ENCODE assay signal across 23 mouse cellular contexts in the genomic region with DNA sequence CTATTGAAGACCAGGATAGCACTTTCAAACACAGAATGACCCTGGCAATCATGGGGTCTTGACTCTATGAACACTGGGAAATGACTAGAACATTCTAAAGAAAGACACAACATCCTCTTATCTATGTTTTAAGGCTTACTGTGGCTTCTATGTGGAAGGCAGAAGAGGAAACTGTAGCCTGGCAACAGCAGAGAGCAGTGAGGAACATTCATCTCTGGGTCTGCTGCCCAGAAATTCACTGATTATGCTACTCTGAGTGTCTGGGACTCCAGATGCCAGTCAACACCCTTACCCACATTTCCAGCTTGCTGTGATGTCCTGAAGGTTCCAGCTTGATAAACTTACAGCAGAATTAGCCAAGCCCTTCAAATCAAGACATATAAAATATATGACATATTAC.
DNase-seq lines count a peak whose midpoint lies in the region; ATAC-seq and TF ChIP-seq lines count a peak whose summit lies in the region.
"Had no signal": no experiment of that assay in that cellular context is flagged by ENCODE, and none has a peak within 500 bp of the region (broad histone marks: within the 10 kb centered on the region; RNA-seq: fewer than 3 reads in every experiment).

No protein-coding gene starts in this region.

- no peaks in the 10 kb centered on the region for H3K27me3 ChIP-seq in forebrain, postnatal 0 days (ENCODE audit: insufficient read depth, low read length)
- H3K27me3 ChIP-seq in forebrain, embryonic 14.5 days (replicated peaks; ENCODE audit: control insufficient read depth, insufficient read depth, low read length): no peaks in the 10 kb centered on the region
- H3K27me3 ChIP-seq: embryonic facial prominence, embryonic 12.5 days; hindbrain, embryonic 12.5 days had no signal

- H3K4me3 ChIP-seq in forebrain, postnatal 0 days (ENCODE audit: low read depth, low read length): no peak overlapping the region
- no peak overlapping the region for H3K4me3 ChIP-seq in forebrain, embryonic 14.5 days (ENCODE audit: low read depth, low read length)
- H3K4me3 ChIP-seq: embryonic facial prominence, embryonic 12.5 days; hindbrain, embryonic 12.5 days had no signal

- no peaks in the 10 kb centered on the region for H3K36me3 ChIP-seq in forebrain, postnatal 0 days (ENCODE audit: insufficient read depth)
- no peaks in the 10 kb centered on the region for H3K36me3 ChIP-seq in forebrain, embryonic 14.5 days (ENCODE audit: control insufficient read depth, insufficient read depth, low read length)
- H3K36me3 ChIP-seq: embryonic facial prominence, embryonic 12.5 days; G1E; hindbrain, embryonic 12.5 days had no signal

- H3K9me3 ChIP-seq in forebrain, postnatal 0 days (ENCODE audit: low read length): no peaks in the 10 kb centered on the region
- no peaks in the 10 kb centered on the region for H3K9me3 ChIP-seq in forebrain, embryonic 14.5 days (replicated peaks; ENCODE audit: control insufficient read depth, low read length)
- H3K9me3 ChIP-seq: embryonic facial prominence, embryonic 12.5 days; hindbrain, embryonic 12.5 days had no signal

- DNase-seq in forebrain, postnatal 0 days: peak; percentile 61
- DNase-seq in forebrain, embryonic 14.5 days (ENCODE audit: low spot score): no peak
- peak; percentile 13 to 20 for DNase-seq in left cerebral cortex, adult 9 months (ENCODE audit: low spot score in 2 of 2)
- no peak for DNase-seq in left cerebral cortex, adult 11 months (ENCODE audit: low spot score)
- peak; percentile 6 to 9 for DNase-seq in right cerebral cortex, postnatal 36 days (ENCODE audit: low spot score in 2 of 2)
- DNase-seq in right cerebral cortex, postnatal 4 days: no peak
- DNase-seq in kidney, postnatal 14 days: no peak
- DNase-seq in spleen, postnatal 36 days (ENCODE audit: low spot score in 2 of 2): no peak
- DNase-seq: adrenal gland, adult 8-10 months; adrenal gland, postnatal 36 days; B cell, adult 2 months; cerebellum, adult 11 months; cerebellum, adult 8-10 months; cerebellum, postnatal 14 days; gastrocnemius, postnatal 36 days; heart, adult 11 months; heart, postnatal 10 days; heart, postnatal 4 days had no signal

- H3K27ac ChIP-seq in forebrain, postnatal 0 days (ENCODE audit: low read depth, low read length): no peak overlapping the region
- H3K27ac ChIP-seq in forebrain, embryonic 14.5 days (ENCODE audit: low read depth, low read length): no peak overlapping the region
- H3K27ac ChIP-seq: embryonic facial prominence, embryonic 12.5 days; hindbrain, embryonic 12.5 days had no signal

- H3K9ac ChIP-seq in forebrain, postnatal 0 days: no peak overlapping the region
- no peak overlapping the region for H3K9ac ChIP-seq in forebrain, embryonic 14.5 days (ENCODE audit: low read length)
- H3K9ac ChIP-seq: embryonic facial prominence, embryonic 12.5 days; hindbrain, embryonic 12.5 days had no signal

- no peaks in the 10 kb centered on the region for H3K4me1 ChIP-seq in forebrain, postnatal 0 days (ENCODE audit: insufficient read depth)
- no peaks in the 10 kb centered on the region for H3K4me1 ChIP-seq in forebrain, embryonic 14.5 days (ENCODE audit: control insufficient read depth, insufficient read depth, low read length)
- H3K4me1 ChIP-seq: embryonic facial prominence, embryonic 12.5 days; hindbrain, embryonic 12.5 days had no signal

- ATAC-seq in forebrain, postnatal 0 days: peak; percentile 74
- ATAC-seq in forebrain, embryonic 14.5 days: no peak
- ATAC-seq: CD4-positive, CD25-positive, alpha-beta regulatory T cell, adult 4 months; forebrain, embryonic 16.5 days had no signal

- TF ChIP-seq CTCF in forebrain, postnatal 0 days (IDR thresholded peaks at IDR 0.05; ENCODE audit: low read depth): no peak

- no peak overlapping the region for H3K4me2 ChIP-seq in forebrain, postnatal 0 days (ENCODE audit: low read depth)
- no peak overlapping the region for H3K4me2 ChIP-seq in forebrain, embryonic 14.5 days (ENCODE audit: low read length)
- H3K4me2 ChIP-seq: embryonic facial prominence, embryonic 12.5 days; hindbrain, embryonic 12.5 days had no signal

Comparison
In these comparisons a context has a peak if more than half of its experiments do, and no peak if none do; other contexts are left out.
1. DNase-seq: peak in forebrain, postnatal 0 days (single experiment), left cerebral cortex, adult 9 months (2 of 2) and right cerebral cortex, postnatal 36 days (2 of 2); none in forebrain, embryonic 14.5 days (single experiment), left cerebral cortex, adult 11 months (single experiment), right cerebral cortex, postnatal 4 days (single experiment), kidney, postnatal 14 days (single experiment) and spleen, postnatal 36 days (0 of 2).